Mouse (Mus musculus): Measurements from ENCODE around the gene Psrc1. TPM values are rescaled to one million over a fixed set of nuclear protein-coding genes. Genes with fewer than 3 reads are reported as not detected.

The Psrc1 gene
- total and polyA plus RNA-seq, 2 experiments from 2014 or later: 5.0 to 17.5 TPM

- Histone ChIP-seq H3K36me3 (replicated peaks; ENCODE audit: control insufficient read depth, insufficient read depth, low read length) (no peaks in the 10 kb centered on the region; the same call in 1 of the 2 replicates), H3K9ac (replicated peaks; ENCODE audit: low read depth, low read length) (peak within 1 kb of the TSS; percentile 55), H3K4me3 (ENCODE audit: low read depth, low read length) (peak within 1 kb of the TSS; percentile 67), H3K4me2 (ENCODE audit: low read depth, low read length) (peak within 1 kb of the TSS; percentile 100), H3K9me3 (replicated peaks; ENCODE audit: control insufficient read depth, low read length) (0 out of 2 replicates have a peak, but pooled peaks cover 10% of the 10 kb centered on the region), H3K4me1 (ENCODE audit: control insufficient read depth, insufficient read depth) (peaks cover 9% of the 10 kb centered on the region; the same call in 1 of the 2 replicates), H3K27ac (ENCODE audit: low read depth) (no peak within 1 kb of the TSS), H3K27me3 (ENCODE audit: control insufficient read depth, insufficient read depth, low read length) (peaks cover 23% of the 10 kb centered on the region)
- WGBS: 9% methylated on average over 56 of the region's 67 CpGs
- TF ChIP-seq EP300 (IDR thresholded peaks at IDR 0.05; ENCODE audit: low read depth) (no peak), CTCF (IDR thresholded peaks at IDR 0.05; ENCODE audit: low read depth) (no peak)
- no peak for DNase-seq (ENCODE audit: low spot score)
- ATAC-seq (ENCODE audit: insufficient read depth, low read depth): peak; percentile 15; the same call in 1 of the 2 replicates
Measured at GRCm38 (mm10) chr3:108414857-108415830, 31.5 kb downstream of the Psrc1 start, which contains the start of gene Celsr2. Gene Celsr2, minus strand, starts transcription at chr3:108415552.

- Histone ChIP-seq H3K27ac (ENCODE audit: low read depth) (no peak overlapping the region), H3K4me2 (ENCODE audit: low read depth, low read length) (peak overlapping the region; percentile 100), H3K4me1 (ENCODE audit: control insufficient read depth, insufficient read depth) (peaks cover 9% of the 10 kb centered on the region; the same call in 1 of the 2 replicates), H3K4me3 (ENCODE audit: low read depth, low read length) (peak overlapping the region; percentile 67), H3K36me3 (replicated peaks; ENCODE audit: control insufficient read depth, insufficient read depth, low read length) (no peaks in the 10 kb centered on the region; the same call in 1 of the 2 replicates), H3K27me3 (ENCODE audit: control insufficient read depth, insufficient read depth, low read length) (peaks cover 23% of the 10 kb centered on the region), H3K9me3 (replicated peaks; ENCODE audit: control insufficient read depth, low read length) (0 out of 2 replicates have a peak, but pooled peaks cover 10% of the 10 kb centered on the region), H3K9ac (replicated peaks; ENCODE audit: low read depth, low read length) (peak overlapping the region; percentile 55)
- 1% methylated on average over 40 of the region's 48 CpGs for WGBS
- DNase-seq (ENCODE audit: low spot score) (peak; percentile 55), ATAC-seq (ENCODE audit: insufficient read depth, low read depth) (peak; percentile 73)
- TF ChIP-seq EP300 (IDR thresholded peaks at IDR 0.05; ENCODE audit: low read depth): no peak
- TF ChIP-seq CTCF (IDR thresholded peaks at IDR 0.05; ENCODE audit: low read depth): no peak
Measured at GRCm38 (mm10) chr3:108415831-108416223, 32.2 kb downstream of the Psrc1 start.

- Histone ChIP-seq H3K4me2 (ENCODE audit: low read depth, low read length) (no peak overlapping the region), H3K4me3 (ENCODE audit: low read depth, low read length) (no peak overlapping the region), H3K4me1 (ENCODE audit: control insufficient read depth, insufficient read depth) (peaks cover 8% of the 10 kb centered on the region; the same call in 1 of the 2 replicates), H3K27ac (ENCODE audit: low read depth) (no peak overlapping the region), H3K27me3 (ENCODE audit: control insufficient read depth, insufficient read depth, low read length) (0 out of 2 replicates have a peak, but pooled peaks cover 4% of the 10 kb centered on the region), H3K36me3 (replicated peaks; ENCODE audit: control insufficient read depth, insufficient read depth, low read length) (peaks cover 31% of the 10 kb centered on the region), H3K9me3 (replicated peaks; ENCODE audit: control insufficient read depth, low read length) (no peaks in the 10 kb centered on the region), H3K9ac (replicated peaks; ENCODE audit: low read depth, low read length) (no peak overlapping the region)
- TF ChIP-seq CTCF (IDR thresholded peaks at IDR 0.05; ENCODE audit: low read depth) (no peak), EP300 (IDR thresholded peaks at IDR 0.05; ENCODE audit: low read depth) (no peak)
- DNase-seq (ENCODE audit: low spot score): no peak
- ATAC-seq (ENCODE audit: insufficient read depth, low read depth): no peak; the same call in 1 of the 2 replicates
- 33% methylated on average over 6 of the region's 6 CpGs for WGBS
Measured at GRCm38 (mm10) chr3:108423006-108423405, 39.4 kb downstream of the Psrc1 start.

GRCm38 (mm10) chr3:108423844-108424801 is 40.5 kb downstream of the Psrc1 start:
- DNase-seq (ENCODE audit: low spot score) (no peak), ATAC-seq (ENCODE audit: insufficient read depth, low read depth) (peak; percentile 34; the same call in 1 of the 2 replicates)
- WGBS: 22% methylated on average over 11 of the region's 11 CpGs
- no peak overlapping the region for H3K27ac ChIP-seq (ENCODE audit: low read depth)
- no peaks in the 10 kb centered on the region for H3K9me3 ChIP-seq (replicated peaks; ENCODE audit: control insufficient read depth, low read length)
- no peak overlapping the region for H3K9ac ChIP-seq (replicated peaks; ENCODE audit: low read depth, low read length)
- peaks cover 8% of the 10 kb centered on the region; the same call in 1 of the 2 replicates for H3K4me1 ChIP-seq (ENCODE audit: control insufficient read depth, insufficient read depth)
- H3K27me3 ChIP-seq (ENCODE audit: control insufficient read depth, insufficient read depth, low read length): 0 out of 2 replicates have a peak, but pooled peaks cover 4% of the 10 kb centered on the region
- no peak for TF ChIP-seq EP300 (IDR thresholded peaks at IDR 0.05; ENCODE audit: low read depth)
- H3K4me2 ChIP-seq (ENCODE audit: low read depth, low read length): peak overlapping the region; percentile 43
- peaks cover 42% of the 10 kb centered on the region for H3K36me3 ChIP-seq (replicated peaks; ENCODE audit: control insufficient read depth, insufficient read depth, low read length)
- H3K4me3 ChIP-seq (ENCODE audit: low read depth, low read length): no peak overlapping the region
